Mouse (Mus musculus): ENCODE results near the gene Ppp3r1. TPM values are rescaled to one million over a fixed set of nuclear protein-coding genes. Genes with fewer than 3 reads are reported as not detected.

The Ppp3r1 gene
- 75.6 and 77.3 TPM in 2 replicates for polyA plus RNA-seq (2016; fragmentation: Nextera tagmentation; extraction: Ambion mirVana)

DNA sequence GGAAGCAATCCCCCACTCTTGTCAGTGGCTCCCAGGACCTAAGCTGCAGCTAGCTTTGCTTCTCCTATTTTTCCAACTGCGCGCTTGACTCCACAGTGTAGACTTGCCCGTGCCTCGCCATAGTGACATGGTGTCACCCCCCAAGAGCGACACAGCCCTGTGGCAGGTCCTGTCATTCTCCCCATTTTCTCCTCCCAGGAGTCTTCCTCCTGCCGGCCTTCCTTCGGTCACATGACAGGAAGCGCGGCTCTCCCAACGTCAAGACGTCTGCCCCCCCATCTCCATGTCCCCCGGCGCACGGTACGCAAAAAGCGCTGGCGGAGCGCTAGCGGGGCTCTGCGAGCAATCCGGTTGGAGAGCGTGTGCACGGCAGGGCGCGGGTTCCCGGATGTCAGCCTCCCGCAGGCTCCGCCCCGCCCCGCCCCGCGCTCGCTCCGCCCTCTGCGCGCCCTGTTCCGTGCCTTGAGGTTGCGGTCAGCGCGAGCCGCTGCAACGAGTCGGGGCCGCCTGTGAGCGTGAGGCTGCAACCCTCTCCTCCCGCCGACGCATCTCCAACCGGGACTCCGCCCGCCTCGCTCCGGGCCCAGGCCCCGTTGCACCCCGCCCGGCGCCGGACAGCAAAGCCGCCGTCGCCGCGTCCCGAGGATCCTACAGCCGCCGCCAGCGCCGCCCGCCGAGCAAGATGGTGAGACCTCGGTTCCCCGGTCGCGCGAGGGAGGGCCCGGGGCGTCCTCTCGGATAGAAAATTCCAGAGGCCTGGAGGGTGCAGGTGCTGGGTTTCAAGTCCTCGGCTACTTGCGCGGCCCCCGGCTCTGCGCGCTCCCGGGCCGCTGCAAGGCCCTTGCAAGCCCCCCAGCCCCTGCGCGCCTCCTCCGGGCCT, at the start of gene Ppp3r1:
TSS of gene Ppp3r1 (plus strand) at position 406 of the 880 bp plus-strand sequence.
- Histone ChIP-seq H3K27me3 (replicated peaks; ENCODE audit: low read depth, poor library complexity, severe bottlenecking) (no peaks in the 10 kb centered on the region), H3K4me3 (peak within 1 kb of the TSS; percentile 73), H3K9me3 (no peaks in the 10 kb centered on the region), H3K36me3 (replicated peaks) (no peaks in the 10 kb centered on the region), H3K4me1 (peaks cover 23% of the 10 kb centered on the region), H3K27ac (replicated peaks) (peak within 1 kb of the TSS; percentile 90)
- WGBS = under 1% methylated on average over 89 of the region's 89 CpGs
- DNase-seq (ENCODE audit: low spot score) = peak; percentile 98

DNA sequence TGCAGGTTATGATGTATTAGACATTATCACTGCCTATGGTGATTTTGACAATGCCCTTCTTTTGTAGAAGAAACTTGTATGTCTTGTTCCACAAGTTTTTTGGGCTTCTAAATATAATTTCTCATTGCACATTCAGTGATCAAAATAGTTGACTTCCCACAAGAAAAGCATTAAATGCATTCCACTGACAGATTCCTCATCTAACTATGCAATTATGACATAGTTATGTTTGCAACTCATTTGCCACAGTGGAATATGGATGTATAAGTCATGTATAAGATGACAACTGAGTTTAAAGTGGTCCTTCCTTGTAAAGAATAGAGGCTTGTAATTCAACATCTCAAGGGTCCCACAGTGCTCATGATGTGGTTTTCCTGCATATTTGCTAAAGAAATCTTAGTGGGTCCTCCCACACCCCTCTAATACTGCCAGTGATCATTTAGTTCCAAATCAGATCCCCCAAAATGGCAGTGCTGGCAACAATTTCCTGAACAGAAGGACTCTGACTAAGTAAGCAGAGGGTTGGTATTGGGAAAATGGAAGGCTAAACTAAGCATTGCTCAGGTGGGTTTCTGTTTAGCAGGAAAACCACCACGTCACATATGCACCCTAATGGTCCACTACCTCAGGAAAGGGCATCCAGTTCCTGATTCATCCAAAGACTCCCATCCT, 46.5 kb upstream of the Ppp3r1 start:
- H3K9me3 ChIP-seq = no peaks in the 10 kb centered on the region
- no peaks in the 10 kb centered on the region for H3K4me1 ChIP-seq
- no peaks in the 10 kb centered on the region for H3K36me3 ChIP-seq (replicated peaks)
- DNase-seq (ENCODE audit: low spot score) = no peak
- H3K27me3 ChIP-seq (replicated peaks; ENCODE audit: low read depth, poor library complexity, severe bottlenecking) = no peaks in the 10 kb centered on the region
- no peak overlapping the region for H3K27ac ChIP-seq (replicated peaks)
- 78% methylated on average over 1 of the region's 1 CpGs for WGBS
- no peak overlapping the region for H3K4me3 ChIP-seq

DNA sequence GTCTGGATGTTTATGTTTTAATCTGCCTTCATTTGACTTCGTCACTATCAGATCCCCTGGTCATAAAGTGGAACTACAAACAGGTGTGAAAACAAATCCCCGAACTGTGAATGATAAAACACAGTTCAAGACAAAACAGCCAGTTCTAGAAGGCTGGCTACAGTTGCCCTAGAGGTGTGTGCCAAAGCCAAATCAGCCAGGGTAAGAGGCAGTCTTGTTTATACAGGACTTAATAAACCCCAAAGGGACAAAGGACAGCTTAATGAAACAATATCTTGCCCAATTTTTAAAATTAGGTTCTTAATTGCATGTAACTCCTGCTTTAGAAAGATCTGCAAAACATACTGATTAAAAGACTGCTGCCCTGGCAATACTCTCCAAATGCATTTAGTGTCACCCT, 32.6 kb upstream of the Ppp3r1 start:
- H3K36me3 ChIP-seq (replicated peaks) = no peaks in the 10 kb centered on the region
- H3K4me1 ChIP-seq = no peaks in the 10 kb centered on the region
- H3K4me3 ChIP-seq = no peak overlapping the region
- H3K9me3 ChIP-seq = no peaks in the 10 kb centered on the region
- no peak for DNase-seq (ENCODE audit: low spot score)
- WGBS = 50% methylated on average over 2 of the region's 2 CpGs
- H3K27me3 ChIP-seq (replicated peaks; ENCODE audit: low read depth, poor library complexity, severe bottlenecking) = no peaks in the 10 kb centered on the region
- H3K27ac ChIP-seq (replicated peaks) = no peak overlapping the region

DNA sequence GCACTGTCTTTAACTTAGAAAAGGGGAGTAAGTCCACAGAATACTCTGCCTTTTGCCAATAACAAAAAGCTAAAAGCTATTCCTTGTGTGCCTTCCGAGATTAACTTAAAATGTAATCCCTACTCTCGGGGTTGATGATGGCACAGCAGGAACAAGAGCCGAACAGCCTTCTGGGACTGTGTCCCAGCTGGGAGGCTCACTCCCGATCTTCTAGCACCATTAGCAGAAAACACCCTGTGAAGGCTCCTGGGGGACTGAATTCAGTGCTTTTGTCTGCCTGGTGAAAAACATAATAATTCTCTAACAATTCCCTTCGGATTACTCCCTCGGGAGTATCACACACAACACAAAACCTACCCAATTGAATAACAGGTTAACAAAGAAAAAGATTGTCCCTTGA, 23.4 kb upstream of the Ppp3r1 start:
- Histone ChIP-seq H3K9me3 (no peaks in the 10 kb centered on the region), H3K4me3 (no peak overlapping the region), H3K27me3 (replicated peaks; ENCODE audit: low read depth, poor library complexity, severe bottlenecking) (no peaks in the 10 kb centered on the region), H3K36me3 (replicated peaks) (no peaks in the 10 kb centered on the region), H3K4me1 (no peaks in the 10 kb centered on the region), H3K27ac (replicated peaks) (no peak overlapping the region)
- 22% methylated on average over 6 of the region's 6 CpGs for WGBS
- no peak for DNase-seq (ENCODE audit: low spot score)

DNA sequence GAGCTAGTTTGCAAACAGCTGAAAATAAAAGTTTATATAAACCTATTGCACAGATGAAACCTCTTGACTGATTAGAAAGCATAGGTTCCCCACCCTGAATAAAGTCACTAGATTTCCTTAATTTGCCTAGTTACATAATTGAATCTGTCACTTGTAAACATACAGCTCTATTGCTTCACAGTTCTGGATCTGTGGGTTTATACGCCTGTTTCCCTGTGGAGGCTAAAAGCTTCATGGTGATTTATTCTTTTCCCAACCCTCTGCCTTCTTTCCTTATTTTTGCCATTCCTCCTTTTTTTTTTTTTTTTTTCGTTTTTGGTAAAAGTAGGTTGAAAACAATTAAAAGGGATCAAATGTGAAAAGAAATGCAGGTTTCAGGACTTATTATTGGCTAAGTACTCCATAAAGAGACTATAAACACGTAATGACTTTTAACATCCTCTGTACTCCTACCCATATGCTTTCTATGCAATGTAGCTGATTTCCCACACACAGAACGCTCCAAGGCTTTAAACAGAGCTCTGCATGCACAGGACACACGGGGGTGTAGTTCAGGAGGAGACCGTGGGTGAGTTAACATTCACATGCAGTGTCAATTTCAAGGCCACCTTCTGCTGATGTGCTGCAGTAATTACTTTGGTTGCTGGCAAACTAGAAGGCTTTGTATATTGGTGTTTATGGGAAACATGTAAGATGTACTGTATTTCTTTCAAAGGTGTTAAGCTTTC, 20.6 kb upstream of the Ppp3r1 start:
- no peak overlapping the region for H3K27ac ChIP-seq (replicated peaks)
- WGBS = 72% methylated on average over 6 of the region's 6 CpGs
- no peaks in the 10 kb centered on the region for H3K36me3 ChIP-seq (replicated peaks)
- no peaks in the 10 kb centered on the region for H3K9me3 ChIP-seq
- H3K4me3 ChIP-seq = no peak overlapping the region
- DNase-seq (ENCODE audit: low spot score) = no peak
- H3K4me1 ChIP-seq = no peaks in the 10 kb centered on the region
- no peaks in the 10 kb centered on the region for H3K27me3 ChIP-seq (replicated peaks; ENCODE audit: low read depth, poor library complexity, severe bottlenecking)

DNA sequence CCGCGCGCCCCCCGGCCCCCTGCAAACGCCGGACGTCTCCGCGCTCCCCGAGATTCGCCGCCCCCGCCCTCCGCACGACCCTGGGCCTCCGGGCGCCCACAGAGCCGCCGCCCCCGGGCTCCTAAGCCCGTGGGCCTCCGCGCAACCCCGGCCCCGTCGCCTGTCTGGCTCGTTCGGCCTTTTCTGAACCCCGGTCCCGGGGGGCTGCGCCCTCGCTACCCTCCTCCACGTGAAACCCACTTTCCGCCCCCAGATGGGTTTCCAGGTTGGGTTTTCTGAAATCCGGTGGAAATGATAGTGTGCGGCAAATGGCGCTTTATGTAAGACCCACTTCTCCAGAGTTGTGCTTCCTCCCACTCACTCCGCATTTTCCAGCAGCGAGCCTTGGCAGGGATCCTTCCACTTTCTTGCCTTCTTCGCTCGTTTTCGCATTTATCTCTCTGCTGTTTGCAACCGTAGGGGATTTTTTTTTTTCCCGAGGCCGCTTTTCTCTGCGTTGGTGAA, 727 bp downstream of the Ppp3r1 start:
- H3K4me1 ChIP-seq = peaks cover 23% of the 10 kb centered on the region
- no peaks in the 10 kb centered on the region for H3K27me3 ChIP-seq (replicated peaks; ENCODE audit: low read depth, poor library complexity, severe bottlenecking)
- under 1% methylated on average over 46 of the region's 46 CpGs for WGBS
- no peaks in the 10 kb centered on the region for H3K36me3 ChIP-seq (replicated peaks)
- H3K27ac ChIP-seq (replicated peaks) = peak overlapping the region; percentile 90
- H3K9me3 ChIP-seq = no peaks in the 10 kb centered on the region
- peak overlapping the region; percentile 73 for H3K4me3 ChIP-seq
- peak; percentile 59 for DNase-seq (ENCODE audit: low spot score)

DNA sequence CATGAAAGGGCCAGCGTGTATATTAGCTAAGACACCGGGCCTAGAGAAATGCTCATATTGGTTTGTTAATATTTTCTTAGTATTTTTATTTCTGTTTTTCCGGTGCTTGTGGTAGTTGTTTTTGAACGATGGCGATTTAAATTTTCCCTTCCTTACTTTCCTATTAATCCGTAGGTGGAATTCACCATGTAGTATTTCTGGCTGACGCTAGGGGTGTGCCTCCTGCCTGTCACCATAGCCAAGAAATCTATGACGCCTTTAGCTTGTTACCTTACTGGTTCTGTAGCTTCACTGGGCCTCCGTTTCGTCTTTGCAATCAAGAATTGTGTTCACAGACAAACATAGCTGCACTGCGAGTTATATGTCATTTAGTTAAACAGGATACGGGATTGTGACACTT, 1.2 kb downstream of the Ppp3r1 start:
- no peaks in the 10 kb centered on the region for H3K27me3 ChIP-seq (replicated peaks; ENCODE audit: low read depth, poor library complexity, severe bottlenecking)
- peak overlapping the region; percentile 73 for H3K4me3 ChIP-seq
- peak; percentile 61 for DNase-seq (ENCODE audit: low spot score)
- no peaks in the 10 kb centered on the region for H3K36me3 ChIP-seq (replicated peaks)
- 3% methylated on average over 12 of the region's 12 CpGs for WGBS
- H3K27ac ChIP-seq (replicated peaks) = peak overlapping the region; percentile 90
- H3K9me3 ChIP-seq = no peaks in the 10 kb centered on the region
- peaks cover 23% of the 10 kb centered on the region for H3K4me1 ChIP-seq

DNA sequence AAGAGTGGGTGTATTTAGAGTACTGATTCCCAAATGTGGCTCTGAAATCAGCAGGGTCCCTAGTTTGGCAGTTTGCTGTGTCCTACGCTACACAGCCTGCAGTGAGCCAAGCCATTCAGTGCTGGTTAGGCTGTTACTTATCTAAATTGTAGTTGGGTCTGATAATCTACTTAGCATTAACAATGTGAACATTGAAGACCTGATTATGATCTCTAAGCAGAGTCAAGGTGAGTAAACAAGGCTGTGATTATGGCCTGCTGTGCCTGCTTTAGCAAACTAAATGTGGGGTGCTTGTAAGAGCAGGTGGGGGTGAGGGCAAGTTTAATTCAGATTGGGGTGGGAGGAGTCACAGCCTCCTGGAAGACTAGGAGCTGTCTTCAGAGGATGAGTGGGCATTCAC, 4.9 kb downstream of the Ppp3r1 start:
- DNase-seq (ENCODE audit: low spot score) = no peak
- WGBS = 82% methylated on average over 1 of the region's 1 CpGs
- Histone ChIP-seq H3K4me1 (peaks cover 23% of the 10 kb centered on the region), H3K9me3 (no peaks in the 10 kb centered on the region), H3K36me3 (replicated peaks) (peaks cover 4% of the 10 kb centered on the region; the same call in 1 of the 2 replicates), H3K27ac (replicated peaks) (no peak overlapping the region), H3K27me3 (replicated peaks; ENCODE audit: low read depth, poor library complexity, severe bottlenecking) (no peaks in the 10 kb centered on the region), H3K4me3 (no peak overlapping the region)

DNA sequence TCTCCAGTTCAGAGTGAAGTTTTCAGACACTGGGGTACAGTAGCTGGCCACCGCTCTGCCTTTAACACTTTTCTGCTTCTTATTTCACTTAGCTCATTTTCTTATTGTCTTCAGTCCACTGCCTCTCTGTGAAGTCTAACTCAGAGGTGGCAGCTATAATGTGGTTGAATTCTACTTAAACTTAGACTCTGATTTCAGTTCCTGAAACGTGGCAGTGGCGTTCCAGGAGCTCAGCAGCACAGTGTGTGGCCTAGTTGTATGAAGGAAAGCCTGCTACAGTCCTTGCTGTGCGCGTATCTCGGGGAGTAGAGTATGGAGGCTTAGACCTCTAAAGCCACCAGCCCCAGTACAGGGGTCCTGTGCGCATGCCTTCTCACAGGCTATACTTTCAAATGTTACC, 7.6 kb downstream of the Ppp3r1 start:
- Histone ChIP-seq H3K9me3 (no peaks in the 10 kb centered on the region), H3K4me1 (peaks cover 12% of the 10 kb centered on the region; the same call in 1 of the 2 replicates), H3K36me3 (replicated peaks) (peaks cover 6% of the 10 kb centered on the region), H3K27me3 (replicated peaks; ENCODE audit: low read depth, poor library complexity, severe bottlenecking) (no peaks in the 10 kb centered on the region), H3K27ac (replicated peaks) (no peak overlapping the region), H3K4me3 (no peak overlapping the region)
- DNase-seq (ENCODE audit: low spot score) = no peak
- WGBS = 90% methylated on average over 7 of the region's 7 CpGs

DNA sequence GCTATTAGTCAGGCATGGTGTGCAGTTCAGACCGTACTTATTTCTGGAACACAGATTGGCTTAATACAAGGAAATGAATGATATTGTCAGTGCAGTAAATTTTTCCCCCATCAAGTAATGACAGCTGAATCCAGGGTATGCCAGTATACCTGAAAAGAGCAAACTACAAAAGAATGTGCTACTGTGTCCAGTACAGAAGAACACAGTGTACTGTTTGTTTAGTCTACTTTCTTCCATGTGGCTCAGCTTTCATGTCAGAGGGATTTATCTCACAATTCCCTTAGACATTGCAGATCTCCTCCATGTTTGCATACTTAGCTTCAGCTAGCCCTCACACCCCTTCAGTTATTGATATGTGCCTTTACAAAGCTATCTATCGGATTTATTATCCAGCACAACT, 10.2 kb downstream of the Ppp3r1 start:
- Histone ChIP-seq H3K4me1 (peaks cover 2% of the 10 kb centered on the region; the same call in 1 of the 2 replicates), H3K36me3 (replicated peaks) (peaks cover 29% of the 10 kb centered on the region), H3K4me3 (no peak overlapping the region), H3K27me3 (replicated peaks; ENCODE audit: low read depth, poor library complexity, severe bottlenecking) (no peaks in the 10 kb centered on the region), H3K27ac (replicated peaks) (no peak overlapping the region), H3K9me3 (peaks cover 6% of the 10 kb centered on the region; the same call in 1 of the 2 replicates)
- WGBS = 93% methylated on average over 2 of the region's 2 CpGs
- DNase-seq (ENCODE audit: low spot score) = no peak

DNA sequence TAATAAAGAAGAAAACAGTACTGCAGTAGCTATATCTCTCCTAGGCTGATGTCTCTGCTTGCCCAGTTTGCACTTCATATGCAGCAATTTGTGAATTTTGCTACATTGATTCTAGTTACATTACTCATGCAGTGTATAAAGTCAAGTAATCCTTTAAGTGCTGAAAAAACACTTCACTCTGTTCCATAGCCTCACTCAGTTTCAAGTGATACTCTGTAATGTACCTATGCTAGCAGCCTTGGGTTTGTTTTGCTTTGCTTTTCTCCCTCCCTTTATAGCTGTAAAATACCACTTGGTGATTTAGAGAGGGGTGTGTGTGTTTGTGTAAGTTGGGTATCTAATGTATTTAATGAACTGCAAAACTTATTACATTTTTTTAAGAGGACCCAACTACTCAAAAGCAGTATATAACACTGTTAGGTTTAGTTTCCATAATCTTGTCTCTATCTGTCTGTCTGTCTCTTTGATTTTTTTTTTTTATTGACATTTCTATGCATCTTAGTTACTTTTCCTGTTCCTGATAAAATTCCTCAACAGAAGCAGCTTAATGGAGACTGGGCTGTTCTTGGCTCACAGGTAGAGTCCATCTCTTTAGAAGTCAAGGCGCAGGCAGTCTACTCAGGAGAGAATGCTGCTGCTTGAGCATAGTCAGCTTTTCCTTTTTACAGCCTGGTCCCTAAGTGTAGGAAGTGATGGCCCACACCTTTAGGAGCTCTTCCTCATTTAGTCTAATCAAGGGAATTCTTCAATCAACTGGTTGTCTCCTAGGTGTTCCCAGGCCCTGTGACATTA, 12.1 kb downstream of the Ppp3r1 start:
- H3K27ac ChIP-seq (replicated peaks) = no peak overlapping the region
- H3K4me3 ChIP-seq = no peak overlapping the region
- peaks cover 7% of the 10 kb centered on the region; the same call in 1 of the 2 replicates for H3K9me3 ChIP-seq
- peaks cover 2% of the 10 kb centered on the region; the same call in 1 of the 2 replicates for H3K4me1 ChIP-seq
- peaks cover 30% of the 10 kb centered on the region for H3K36me3 ChIP-seq (replicated peaks)
- 97% methylated on average over 1 of the region's 1 CpGs for WGBS
- DNase-seq (ENCODE audit: low spot score) = no peak
- H3K27me3 ChIP-seq (replicated peaks; ENCODE audit: low read depth, poor library complexity, severe bottlenecking) = no peaks in the 10 kb centered on the region

Data from embryonic facial prominence, embryonic 10.5 days (tissue).